Mouse (Mus musculus) myocyte (in vitro differentiated cells): ENCODE results near the gene Bach2. TPM values are rescaled to one million over a fixed set of nuclear protein-coding genes. Genes with fewer than 3 reads are reported as not detected.

Experiments used
- H3K27me3 ChIP-seq: one replicate; pipeline ENCODE4 v1.6.1; 2011; ENCODE audit not compliant: control insufficient read depth, insufficient read depth, insufficient read length
- H3K36me3 ChIP-seq: one replicate; pipeline ENCODE4 v1.6.1; 2011; ENCODE audit not compliant: control insufficient read depth, insufficient read depth
- H3K4me2 ChIP-seq: one replicate; pipeline ENCODE4 v1.6.1; 2011; ENCODE audit warnings: low read depth, control low read depth
- H3K4me3 ChIP-seq: one replicate; pipeline ENCODE4 v1.5.1; 2011; ENCODE audit warnings: mild to moderate bottlenecking, control low read depth, moderate library complexity
- H3K79me2 ChIP-seq: one replicate; pipeline ENCODE4 v1.6.1; 2011; ENCODE audit not compliant: control insufficient read depth, insufficient read depth
- H3ac ChIP-seq: one replicate; pipeline ENCODE4 v1.6.1; 2011; ENCODE audit not compliant: control insufficient read depth, insufficient read length
- CEBPB ChIP-seq: IDR thresholded peaks from 2 replicates; pipeline ENCODE4 v1.6.1; 2011; ENCODE audit warnings: mild to moderate bottlenecking, moderate library complexity; ENCODE audit not compliant: poor library complexity, insufficient read depth, severe bottlenecking
- E2F4 ChIP-seq: IDR thresholded peaks from one replicate; pipeline ENCODE4 v1.6.1; 2011; ENCODE audit warnings: mild to moderate bottlenecking, control low read depth, moderate library complexity; ENCODE audit not compliant: insufficient read depth
- MAX ChIP-seq: IDR thresholded peaks from one replicate; pipeline ENCODE4 v1.6.1; 2011; ENCODE audit warnings: low read depth, mild to moderate bottlenecking, control low read depth
- MYOD1 ChIP-seq, 3 experiments: IDR thresholded peaks; one replicate each; pipeline ENCODE4 v1.6.1; 2011; ENCODE audit warnings: control low read depth in 2 of 3, low read depth in 2 of 3, mild to moderate bottlenecking in 2 of 3, moderate library complexity in 1 of 3; ENCODE audit not compliant: insufficient read length in 2 of 3, control insufficient read depth in 1 of 3
- MYOG ChIP-seq, 3 experiments: IDR thresholded peaks; one replicate each; pipeline ENCODE4 v1.6.1; 2011; ENCODE audit warnings: control low read depth in 2 of 3, low read depth in 2 of 3, mild to moderate bottlenecking in 2 of 3; ENCODE audit not compliant: insufficient read length in 2 of 3, control insufficient read depth in 1 of 3, insufficient read depth in 1 of 3
- POLR2A ChIP-seq: IDR thresholded peaks from one replicate; pipeline ENCODE4 v1.6.1; 2011; ENCODE audit warnings: low read depth, mild to moderate bottlenecking, control low read depth, moderate library complexity; ENCODE audit not compliant: insufficient read length
- POLR2AphosphoS2 ChIP-seq: IDR thresholded peaks from one replicate; pipeline ENCODE4 v1.6.1; 2011; ENCODE audit warnings: low read depth, control low read depth; ENCODE audit not compliant: insufficient read length
- REST ChIP-seq: IDR thresholded peaks from one replicate; pipeline ENCODE4 v1.6.1; 2011; ENCODE audit warnings: mild to moderate bottlenecking, control low read depth, moderate library complexity; ENCODE audit not compliant: insufficient read depth, insufficient read length
- SRF ChIP-seq: IDR thresholded peaks from one replicate; pipeline ENCODE4 v1.6.1; 2011; ENCODE audit warnings: low read depth; ENCODE audit not compliant: control insufficient read depth, insufficient read length
- TCF12 ChIP-seq: IDR thresholded peaks from one replicate; pipeline ENCODE4 v1.6.1; 2011; ENCODE audit warnings: mild to moderate bottlenecking, control low read depth; ENCODE audit not compliant: poor library complexity, insufficient read depth, severe bottlenecking
- TCF3 ChIP-seq: IDR thresholded peaks from one replicate; pipeline ENCODE4 v1.6.1; 2011; ENCODE audit warnings: low read depth, control low read depth; ENCODE audit not compliant: insufficient read length
- USF1 ChIP-seq: IDR thresholded peaks from one replicate; pipeline ENCODE4 v1.6.1; 2011; ENCODE audit warnings: low read depth, mild to moderate bottlenecking, control low read depth, moderate library complexity
- polyA plus RNA-seq: library from polyadenylated mRNA; unstranded; fragments of >200 nt; fragmentation: generic; extraction: Trizol; gene quantifications from one replicate; pipeline ENCODE4 v1.2.1, GENCODE M21; 2012; ENCODE audit warnings: missing spikeins

The Bach2 gene
- polyA plus RNA-seq, 1 experiment, result 0.29 TPM

GRCm38 (mm10) chr4:32385623-32386022 is 147.0 kb downstream of the Bach2 start:
- Histone ChIP-seq H3K36me3 (no peaks in the 10 kb centered on the region), H3K4me2 (no peak overlapping the region), H3K79me2 (no peaks in the 10 kb centered on the region), H3ac (no peak overlapping the region), H3K27me3 (no peaks in the 10 kb centered on the region), H3K4me3 (no peak overlapping the region)
- no peak for TF ChIP-seq MYOD1 (IDR thresholded peaks at IDR 0.05; ENCODE audit: control insufficient read depth in 1 of 3, insufficient read length in 2 of 3, low read depth in 2 of 3)
- TF ChIP-seq MAX, result no peak
- TF ChIP-seq SRF, result no peak
- no peak for TF ChIP-seq POLR2AphosphoS2
- no peak for TF ChIP-seq USF1
- TF ChIP-seq MYOG (IDR thresholded peaks at IDR 0.05; ENCODE audit: control insufficient read depth in 1 of 3, insufficient read depth in 1 of 3, insufficient read length in 2 of 3, low read depth in 2 of 3), result no peak
- TF ChIP-seq TCF12, result no peak
- no peak for TF ChIP-seq CEBPB
- no peak for TF ChIP-seq E2F4
- no peak for TF ChIP-seq POLR2A
- TF ChIP-seq REST, result no peak

DNA sequence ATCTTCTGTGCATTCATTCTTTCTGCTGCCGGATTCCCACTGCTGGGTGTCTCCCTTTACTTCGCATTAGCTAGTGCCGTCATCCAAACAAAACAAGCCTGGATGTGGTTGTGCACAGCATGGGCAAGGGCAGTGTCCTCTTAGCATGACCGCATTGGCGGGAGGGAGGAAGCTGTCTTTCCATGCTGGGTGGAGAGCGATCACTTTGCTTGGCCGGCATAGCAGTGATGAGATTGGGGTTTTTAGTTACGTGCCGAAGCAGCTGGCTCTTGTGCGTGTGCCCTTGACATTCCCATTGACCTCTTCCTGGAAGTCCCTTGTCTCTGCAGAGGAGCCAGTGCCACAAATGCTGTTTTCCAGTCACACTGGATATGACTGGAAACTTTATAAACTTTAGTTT is 147.7 kb downstream of the Bach2 start:
- H3K36me3 ChIP-seq, result no peaks in the 10 kb centered on the region
- no peak overlapping the region for H3K4me2 ChIP-seq
- H3K79me2 ChIP-seq, result no peaks in the 10 kb centered on the region
- no peak overlapping the region for H3ac ChIP-seq
- no peaks in the 10 kb centered on the region for H3K27me3 ChIP-seq
- no peak overlapping the region for H3K4me3 ChIP-seq
- TF ChIP-seq TCF3 (no peak), MAX (no peak), REST (no peak), POLR2A (no peak), MYOD1 (IDR thresholded peaks at IDR 0.05; ENCODE audit: control insufficient read depth in 1 of 3, insufficient read length in 2 of 3, low read depth in 2 of 3) (peak in 1 of 3 experiments; percentile 72), SRF (no peak), POLR2AphosphoS2 (no peak), USF1 (no peak), MYOG (IDR thresholded peaks at IDR 0.05; ENCODE audit: control insufficient read depth in 1 of 3, insufficient read depth in 1 of 3, insufficient read length in 2 of 3, low read depth in 2 of 3) (peak in 1 of 3 experiments; percentile 33), E2F4 (no peak), CEBPB (no peak)

DNA sequence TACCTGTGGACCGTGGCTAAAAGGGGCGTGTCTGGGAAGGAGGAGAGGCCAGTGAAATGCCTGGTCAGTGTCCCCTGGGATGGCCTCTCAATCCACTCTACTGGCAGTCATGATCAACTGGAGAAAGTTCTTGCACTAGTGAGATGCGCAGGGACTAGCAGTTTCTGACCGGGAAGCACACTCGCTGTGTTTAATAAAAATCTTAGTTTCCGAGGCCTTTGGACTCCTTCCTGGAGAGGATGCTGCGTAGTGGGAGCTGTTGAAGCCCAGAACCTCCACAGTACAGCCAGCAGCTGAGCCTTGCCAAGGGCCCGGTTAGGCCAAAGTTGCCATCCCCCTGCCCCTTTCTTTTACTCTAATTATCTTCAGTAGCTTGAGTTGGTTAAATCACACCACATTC is 148.3 kb downstream of the Bach2 start:
- TF ChIP-seq REST (no peak), MYOG (IDR thresholded peaks at IDR 0.05; ENCODE audit: control insufficient read depth in 1 of 3, insufficient read depth in 1 of 3, insufficient read length in 2 of 3, low read depth in 2 of 3) (no peak), MYOD1 (IDR thresholded peaks at IDR 0.05; ENCODE audit: control insufficient read depth in 1 of 3, insufficient read length in 2 of 3, low read depth in 2 of 3) (no peak), SRF (no peak), TCF12 (no peak), CEBPB (no peak), USF1 (no peak), TCF3 (no peak), E2F4 (no peak), POLR2AphosphoS2 (no peak), POLR2A (no peak), MAX (no peak)
- Histone ChIP-seq H3K4me3 (no peak overlapping the region), H3K27me3 (no peaks in the 10 kb centered on the region), H3ac (no peak overlapping the region), H3K4me2 (no peak overlapping the region), H3K36me3 (no peaks in the 10 kb centered on the region), H3K79me2 (no peaks in the 10 kb centered on the region)

GRCm38 (mm10) chr4:32387479-32388240 is 149.1 kb downstream of the Bach2 start:
- Histone ChIP-seq H3K4me3 (no peak overlapping the region), H3K36me3 (no peaks in the 10 kb centered on the region), H3ac (no peak overlapping the region), H3K79me2 (no peaks in the 10 kb centered on the region), H3K4me2 (peak overlapping the region; percentile 53), H3K27me3 (no peaks in the 10 kb centered on the region)
- TF ChIP-seq TCF3 (no peak), MYOG (IDR thresholded peaks at IDR 0.05; ENCODE audit: control insufficient read depth in 1 of 3, insufficient read depth in 1 of 3, insufficient read length in 2 of 3, low read depth in 2 of 3) (peak in 1 of 3 experiments; percentile 51), SRF (no peak), MYOD1 (IDR thresholded peaks at IDR 0.05; ENCODE audit: control insufficient read depth in 1 of 3, insufficient read length in 2 of 3, low read depth in 2 of 3) (peak in 1 of 3 experiments; percentile 68), POLR2A (no peak), E2F4 (no peak)
